In the genomic region with DNA sequence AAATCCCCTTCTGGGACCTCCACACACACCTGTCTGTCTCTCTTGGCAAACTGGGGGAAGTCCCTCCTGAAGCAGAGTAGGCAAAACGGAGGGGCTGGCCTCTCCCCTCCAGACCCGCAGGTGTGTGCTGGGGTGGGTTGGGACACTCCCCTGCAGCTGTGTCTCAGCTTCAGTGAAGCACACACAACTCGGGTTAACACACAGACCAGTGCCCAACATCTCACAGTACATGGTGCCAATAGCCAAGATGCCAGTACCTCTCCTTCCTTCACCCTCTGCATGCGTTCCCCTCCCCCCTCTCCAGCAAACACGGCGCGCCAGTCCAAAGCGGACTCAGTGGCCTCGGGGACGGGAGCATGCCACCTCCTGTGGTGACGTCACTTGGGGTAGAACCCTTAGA, we compare ENCODE assay signal across 8 mouse cellular contexts. TPM values are rescaled to one million over a fixed set of nuclear protein-coding genes. Genes with fewer than 3 reads are reported as not detected.
A peak's percentile ranks its signal among the peaks of the same experiment; 100 is the strongest.
DNase-seq lines count a peak whose midpoint lies in the region; ATAC-seq lines count a peak whose summit lies in the region.

A gene (plus strand): TSS at position 268 of the 400 bp plus-strand sequence.

- peak within 1 kb of the TSS; percentile 88 for H3K4me2 ChIP-seq in embryonic facial prominence, embryonic 13.5 days
- H3K4me2 ChIP-seq in kidney, embryonic 14.5 days (replicated peaks; ENCODE audit: low read depth, low read length): peak within 1 kb of the TSS; percentile 48

- DNase-seq in left cerebral cortex, adult 18-20 months (ENCODE audit: low spot score in 2 of 2): no peak
- DNase-seq in left cerebral cortex, postnatal 25 days (ENCODE audit: low spot score in 2 of 2): no peak
- DNase-seq in naive thymus-derived CD4-positive, alpha-beta T cell, adult 2 months (ENCODE audit: low read depth): peak; percentile 31
- DNase-seq in right cerebral cortex, postnatal 25 days: no peak

- H3K27ac ChIP-seq in embryonic facial prominence, embryonic 13.5 days: peak within 1 kb of the TSS; percentile 22
- H3K27ac ChIP-seq in kidney, embryonic 14.5 days (ENCODE audit: low read depth, low read length): no peak within 1 kb of the TSS

- intact Hi-C loops in left cerebral cortex, postnatal 25 days (cut with DNase I): no loop called here

- peak within 1 kb of the TSS; percentile 70 for H3K9ac ChIP-seq in embryonic facial prominence, embryonic 13.5 days
- peak within 1 kb of the TSS; percentile 20; the same call in 1 of the 2 replicates for H3K9ac ChIP-seq in kidney, embryonic 14.5 days (ENCODE audit: low read depth, low read length)

- H3K4me3 ChIP-seq in embryonic facial prominence, embryonic 13.5 days: peak within 1 kb of the TSS; percentile 44
- peak within 1 kb of the TSS; percentile 26 for H3K4me3 ChIP-seq in kidney, embryonic 14.5 days (ENCODE audit: low read length)

- no peak for ATAC-seq in embryonic facial prominence, embryonic 13.5 days (ENCODE audit: insufficient number of reproducible peaks, insufficient read depth, low FRiP score, low TSS enrichment, low read depth)
- no peak for ATAC-seq in kidney, embryonic 14.5 days (ENCODE audit: low FRiP score, low TSS enrichment)
- no peak for ATAC-seq in inflammation-experienced regulatory T-cells, adult 6 months
- ATAC-seq in megakaryocyte progenitor cell, adult 5-6 weeks (replicated peaks; ENCODE audit: poor library complexity): no peak

- peaks cover 99% of the 10 kb centered on the region for H3K27me3 ChIP-seq in embryonic facial prominence, embryonic 13.5 days
- peaks cover 99% of the 10 kb centered on the region for H3K27me3 ChIP-seq in kidney, embryonic 14.5 days (ENCODE audit: control insufficient read depth, insufficient read depth, low read length)

- WGBS in embryonic facial prominence, embryonic 13.5 days: 2% methylated on average over 11 of the region's 11 CpGs
- WGBS in kidney, embryonic 14.5 days: 2% methylated on average over 11 of the region's 11 CpGs

- no peaks in the 10 kb centered on the region for H3K36me3 ChIP-seq in embryonic facial prominence, embryonic 13.5 days
- no peaks in the 10 kb centered on the region for H3K36me3 ChIP-seq in kidney, embryonic 14.5 days (ENCODE audit: control insufficient read depth, insufficient read depth, low read length)

- H3K4me1 ChIP-seq in embryonic facial prominence, embryonic 13.5 days: peaks cover 76% of the 10 kb centered on the region
- H3K4me1 ChIP-seq in kidney, embryonic 14.5 days (ENCODE audit: control insufficient read depth, insufficient read depth, low read length): peaks cover 16% of the 10 kb centered on the region

- H3K9me3 ChIP-seq in embryonic facial prominence, embryonic 13.5 days: no peaks in the 10 kb centered on the region
- no peaks in the 10 kb centered on the region for H3K9me3 ChIP-seq in kidney, embryonic 14.5 days (ENCODE audit: control insufficient read depth, low read length)

RNA-seq across cellular contexts. Expression of the gene that starts here (rescaled TPM):
- total RNA-seq in left cerebral cortex, adult 18-20 months (2021): 10 to 100 TPM; 15.8 to 15.9 TPM
- total RNA-seq in left cerebral cortex, postnatal 25 days (2021): 1 to 10 TPM; 6.6 to 9.4 TPM
- polyA plus RNA-seq in embryonic facial prominence, embryonic 13.5 days (2015; fragmentation: Nextera tagmentation; extraction: Ambion mirVana): 5.4 and 6.9 TPM in 2 replicates
- polyA plus RNA-seq in kidney, embryonic 14.5 days (2014; fragmentation: Nextera tagmentation; extraction: Ambion mirVana): 0.70 and 0.91 TPM in 2 replicates
- under 1 TPM in 1 of 3 experiments, not detected in 2; 0.19 TPM for polyA plus RNA-seq in inflammation-experienced regulatory T-cells, adult 6 months (2017; shearing (Covaris generic))
- not detected in 2 replicates for total RNA-seq in megakaryocyte progenitor cell, adult 5-6 weeks (2015)
- not detected in 2 replicates for total RNA-seq in megakaryocyte progenitor cell, adult 5-6 weeks (2017)

Comparison
In these comparisons a context has a peak if more than half of its experiments do, and no peak if none do; other contexts are left out.
1. RNA of the gene that starts here (total RNA-seq): 15.8 to 15.9 TPM in left cerebral cortex, adult 18-20 months and 6.6 to 9.4 TPM in left cerebral cortex, postnatal 25 days; not detected in megakaryocyte progenitor cell, adult 5-6 weeks; every median in the first group is over 4 times any median in the second.